Mouse (Mus musculus) mesoderm, embryonic 11.5 days (tissue): ENCODE results near the gene Ano9.

Experiments
- DNase-seq: peaks from one replicate; pipeline ENCODE4 v3.0.0-alpha.2; 2012; ENCODE audit warnings: low read depth, low spot score

The Ano9 gene

DNA sequence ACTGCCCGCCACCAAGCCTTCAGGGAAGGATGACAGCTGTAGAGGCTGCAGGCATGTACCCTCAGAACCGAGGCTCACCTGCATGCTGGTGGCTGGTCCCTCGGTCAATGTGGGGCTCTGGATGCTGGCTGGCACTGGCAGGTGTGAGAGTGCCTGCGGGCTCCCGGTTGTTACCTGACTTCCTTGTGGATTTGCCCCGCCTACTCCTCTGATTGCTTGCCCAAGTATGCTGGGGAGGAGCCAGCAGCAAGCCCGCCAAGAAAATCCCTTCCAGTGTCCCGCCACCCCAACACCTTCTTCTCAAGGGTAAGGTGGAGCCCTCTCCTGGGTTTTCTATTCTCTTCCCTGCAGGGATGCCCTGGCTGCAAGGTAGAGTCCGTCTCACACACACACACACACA lies at the start of gene Ano9:
Gene Ano9, minus strand, starts transcription at position 171 of the 400 bp plus-strand sequence.
- DNase-seq, result no peak

DNA sequence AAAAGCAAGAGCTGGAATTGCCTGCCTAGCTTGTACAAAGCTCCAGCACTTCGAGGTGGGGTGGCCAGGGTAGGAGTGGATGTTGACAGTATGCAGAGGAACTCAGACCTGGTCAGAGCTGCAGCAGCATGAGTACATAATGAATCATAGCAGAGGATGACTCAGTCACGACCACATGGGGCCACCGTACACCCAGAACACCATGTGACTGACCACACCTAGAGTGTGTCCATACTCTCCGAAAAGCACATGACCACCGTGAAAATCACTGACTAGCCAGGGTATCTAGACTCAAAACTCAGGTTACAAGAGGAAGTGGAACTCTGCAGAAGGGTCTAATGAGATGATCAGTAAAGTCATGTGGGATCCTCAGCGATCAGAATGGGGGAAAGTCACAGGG lies 47.2 kb upstream of the Ano9 start:
- no peak for DNase-seq

DNA sequence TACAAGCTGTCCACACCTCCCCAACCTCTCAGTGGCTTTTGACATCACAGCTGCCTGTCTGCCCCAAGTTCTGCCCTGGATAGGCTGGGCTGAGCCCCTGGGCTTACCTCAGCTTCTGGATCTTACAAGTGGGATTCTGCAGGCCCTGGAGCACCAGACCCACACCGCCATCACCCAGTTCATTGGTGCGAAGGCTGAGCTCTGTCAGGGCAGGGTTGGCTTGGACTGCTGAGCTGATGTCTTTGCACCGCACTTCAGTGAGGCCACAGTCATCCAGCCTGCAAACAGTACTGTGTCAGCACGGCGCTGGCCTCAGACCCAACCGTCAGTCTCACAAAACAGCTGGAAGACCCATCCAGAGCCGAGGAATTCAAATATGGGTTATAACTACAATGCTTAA lies 46.8 kb upstream of the Ano9 start:
- no peak for DNase-seq

DNA sequence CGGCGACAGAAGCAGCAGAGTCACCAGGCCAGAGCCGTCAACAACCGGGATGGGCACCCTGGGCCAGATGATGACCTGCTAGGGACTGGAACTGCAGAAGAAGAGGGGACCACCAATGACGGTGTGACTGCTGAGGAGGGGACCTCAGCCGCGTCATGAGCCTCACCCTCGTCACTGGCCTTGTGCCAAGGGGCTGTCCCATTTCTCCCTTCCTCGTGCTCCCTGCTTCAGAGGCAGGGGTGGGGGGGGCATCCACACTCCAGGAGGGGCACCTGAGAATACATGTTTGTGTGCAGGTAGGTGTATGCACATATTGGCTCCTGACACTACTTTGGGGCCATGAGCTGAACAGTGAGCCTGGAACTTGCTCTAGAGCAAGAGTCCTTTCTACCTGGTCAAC lies 37.8 kb upstream of the Ano9 start:
- no peak for DNase-seq

DNA sequence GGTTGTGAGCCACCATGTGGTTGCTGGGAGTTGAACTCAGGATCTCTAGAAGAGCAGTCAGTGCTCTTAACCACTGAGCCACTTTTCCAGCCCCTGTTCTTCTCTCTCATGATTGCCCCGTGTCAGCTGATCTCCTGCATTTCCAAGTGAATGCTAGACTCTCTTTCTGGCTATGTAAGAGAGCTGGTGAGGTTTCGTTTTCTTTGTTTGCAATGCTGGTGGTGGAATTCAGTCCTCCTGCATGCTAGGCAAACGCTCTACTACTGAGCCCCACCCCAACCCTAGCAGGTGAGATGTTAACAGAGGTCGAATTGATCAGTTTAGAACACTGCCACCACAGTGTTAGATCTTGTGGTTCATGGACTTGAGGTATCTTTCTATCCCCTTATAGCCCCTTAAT lies 31.0 kb upstream of the Ano9 start:
- DNase-seq, result no peak

DNA sequence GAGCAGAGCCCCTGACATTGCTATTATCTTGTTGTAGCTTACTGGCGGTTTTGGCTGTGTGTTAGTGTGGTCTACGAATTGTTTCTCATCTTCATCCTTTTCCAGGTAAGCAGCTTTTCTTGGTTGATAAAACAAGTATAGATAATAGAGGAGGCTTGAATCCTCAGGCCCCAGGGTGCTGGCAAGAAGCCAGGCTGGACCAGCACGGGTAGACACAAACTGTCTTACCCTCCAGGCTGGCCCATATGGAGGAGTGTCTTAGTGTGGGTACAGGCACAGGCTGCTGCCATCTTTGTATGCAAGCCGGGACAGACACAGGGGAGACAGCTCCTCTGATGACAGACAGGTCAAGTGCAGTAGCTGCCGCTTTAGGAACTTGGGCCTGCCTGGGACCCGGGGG lies 29.4 kb upstream of the Ano9 start:
- no peak for DNase-seq

DNA sequence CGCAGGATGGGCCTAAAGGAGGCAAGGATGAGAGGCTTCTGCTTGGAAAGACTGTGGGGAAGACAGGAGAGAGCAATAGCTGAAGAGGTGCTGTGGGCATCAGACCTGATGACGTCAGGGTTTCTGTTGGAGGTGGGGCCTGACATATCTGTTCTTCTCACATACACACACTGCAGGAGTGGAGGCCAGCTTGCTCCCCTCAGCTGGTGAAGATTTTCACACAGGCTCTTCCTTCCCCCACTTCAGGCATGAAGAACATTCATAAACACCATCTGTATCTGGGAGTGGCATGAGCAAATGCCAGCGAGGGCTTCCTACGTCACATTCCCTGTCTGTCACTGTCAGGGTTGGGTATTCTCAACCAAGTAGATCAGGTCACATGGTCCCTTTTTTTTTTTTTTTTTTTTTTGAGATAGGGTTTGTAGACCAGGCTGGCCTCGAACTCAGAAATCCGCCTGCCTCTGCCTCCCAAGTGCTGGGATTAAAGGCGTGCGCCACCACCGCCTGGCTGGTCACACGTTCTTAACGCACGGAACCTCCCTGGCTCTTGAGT lies 28.5 kb upstream of the Ano9 start:
- no peak for DNase-seq

GRCm38 (mm10) chr7:141145403-141145802 lies 27.8 kb upstream of the Ano9 start:
- DNase-seq, result no peak

DNA sequence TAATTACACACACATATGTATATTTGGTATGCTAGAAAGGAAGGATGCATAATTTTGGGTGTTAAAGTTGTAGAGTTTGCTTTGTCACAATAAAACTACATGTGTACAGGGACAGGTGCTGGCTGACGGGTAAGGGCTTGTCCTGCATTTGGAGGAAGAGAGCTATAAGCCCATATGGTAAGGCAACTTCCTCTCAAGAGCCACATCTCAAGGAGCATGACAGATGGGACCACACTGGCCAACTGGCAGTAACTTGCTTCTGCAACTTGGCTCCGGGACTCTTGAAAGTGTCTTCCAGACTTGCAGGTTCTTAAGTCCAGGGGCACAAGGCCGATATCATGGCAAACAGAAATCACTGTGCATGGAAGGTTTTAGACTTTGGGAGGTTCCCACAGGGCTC lies 27.0 kb upstream of the Ano9 start:
- no peak for DNase-seq

DNA sequence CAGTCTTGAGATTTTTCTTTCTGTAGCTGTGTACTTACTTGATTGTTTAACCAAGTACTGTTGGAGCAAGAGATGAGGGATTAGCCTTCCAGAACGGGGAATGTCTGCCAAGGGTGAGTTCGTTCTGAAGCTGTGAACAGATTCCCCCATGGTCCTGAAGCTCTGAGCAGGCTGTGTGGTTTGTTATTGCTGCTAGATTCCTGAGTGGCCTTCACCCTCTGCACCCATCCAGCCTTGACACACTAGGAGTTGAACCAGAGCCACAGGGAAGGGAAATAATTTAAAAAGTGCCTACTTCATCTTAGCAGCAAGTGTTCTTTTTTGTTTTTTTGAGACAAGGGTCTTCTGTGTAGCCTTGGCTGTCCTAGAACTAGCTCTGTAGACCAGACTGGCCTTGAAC lies 26.3 kb upstream of the Ano9 start:
- DNase-seq, result no peak

DNA sequence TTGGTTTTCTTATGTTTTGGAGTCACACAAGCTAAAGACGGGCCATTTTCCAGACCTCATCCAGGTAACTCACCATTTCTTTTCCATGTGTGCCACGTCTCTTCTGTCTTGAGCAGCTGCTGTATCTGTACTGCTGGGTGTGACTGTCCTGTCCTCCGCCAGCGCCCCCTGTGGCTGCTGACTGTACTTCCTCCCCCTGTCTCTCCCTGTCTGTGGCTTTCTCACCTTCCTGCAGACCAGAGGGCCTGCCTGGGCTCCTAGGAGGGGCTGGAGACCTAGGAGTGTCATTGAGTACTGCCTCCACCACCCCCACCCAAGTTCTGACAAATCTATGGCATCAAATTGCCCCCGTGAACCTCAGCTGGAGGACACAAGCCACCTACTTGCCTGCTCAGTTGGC lies 25.5 kb upstream of the Ano9 start:
- DNase-seq, result peak; percentile 39

DNA sequence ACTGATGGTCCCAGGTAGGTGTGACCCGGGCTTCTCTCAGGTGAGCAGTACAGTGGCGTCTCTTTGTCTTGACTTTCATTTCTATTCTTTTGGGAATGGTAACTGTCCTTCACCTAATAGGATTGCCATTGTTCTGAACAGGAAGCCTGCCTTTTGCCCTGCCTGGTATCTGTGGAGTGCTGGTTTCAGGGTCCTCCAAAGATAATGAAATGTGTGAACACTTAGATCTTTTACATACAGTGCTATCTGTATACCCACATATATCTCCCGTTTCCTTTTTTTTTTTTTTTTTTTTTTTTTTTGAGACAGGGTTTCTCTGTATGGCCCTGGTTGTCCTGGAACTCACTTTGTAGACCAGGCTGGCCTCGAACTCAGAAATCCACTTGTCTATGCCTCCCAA lies 23.7 kb upstream of the Ano9 start:
- no peak for DNase-seq

GRCm38 (mm10) chr7:141131904-141132755 lies 14.5 kb upstream of the Ano9 start:
- DNase-seq, result no peak

DNA sequence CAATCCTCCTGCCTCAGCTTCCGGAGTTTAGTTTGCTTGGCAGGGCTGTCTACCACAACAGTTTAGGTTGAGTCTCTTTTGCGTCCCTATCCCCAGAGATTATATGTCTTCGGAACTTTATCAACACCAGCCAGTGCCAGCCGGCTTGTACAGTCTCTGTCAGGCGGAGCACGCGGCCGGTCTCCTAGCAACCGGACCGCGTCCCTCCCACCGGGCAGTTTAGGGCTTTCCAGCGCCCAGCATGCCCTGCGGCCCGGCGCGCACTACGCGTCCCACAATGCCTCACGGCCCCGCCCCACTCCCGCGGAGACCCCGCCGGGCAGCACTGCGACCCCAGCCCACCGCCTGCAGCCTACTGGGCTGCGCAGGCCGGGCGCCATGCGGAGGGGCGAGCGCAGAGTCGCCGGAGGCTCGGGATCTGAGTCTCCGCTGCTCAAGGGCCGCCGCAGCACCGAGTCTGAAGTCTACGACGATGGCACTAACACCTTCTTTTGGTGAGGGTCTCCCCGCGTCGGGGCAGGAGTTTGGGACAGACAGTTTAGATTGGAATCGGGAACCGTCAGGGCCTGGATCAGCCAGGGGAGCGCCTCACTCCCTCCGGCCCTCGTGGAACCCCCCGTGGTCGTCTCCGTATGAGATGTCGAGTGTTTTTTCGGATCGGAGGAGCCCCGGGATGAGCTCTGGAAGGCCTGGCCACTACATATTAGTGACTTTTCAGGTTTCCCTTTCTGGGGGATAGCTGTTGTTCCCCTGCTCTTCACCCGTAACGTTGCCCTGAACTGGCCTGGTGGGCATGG lies 13.6 kb upstream of the Ano9 start:
- peak; percentile 96 for DNase-seq

DNA sequence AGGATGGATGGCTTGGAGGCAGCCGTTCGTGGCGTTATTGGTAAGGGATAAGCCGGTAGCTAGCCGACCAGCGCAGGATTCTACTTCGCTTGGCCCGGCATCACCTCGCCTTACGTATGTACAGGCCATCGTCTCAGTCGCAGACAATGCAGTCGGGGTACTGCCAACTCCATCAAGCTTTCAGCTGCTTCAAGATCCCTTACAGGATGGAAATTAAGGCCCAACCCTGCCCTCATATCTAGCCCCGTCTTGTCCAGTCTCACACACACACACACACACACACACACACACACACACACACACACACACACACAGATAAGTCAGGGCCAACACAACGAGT lies 5.9 kb upstream of the Ano9 start:
- DNase-seq, result no peak

DNA sequence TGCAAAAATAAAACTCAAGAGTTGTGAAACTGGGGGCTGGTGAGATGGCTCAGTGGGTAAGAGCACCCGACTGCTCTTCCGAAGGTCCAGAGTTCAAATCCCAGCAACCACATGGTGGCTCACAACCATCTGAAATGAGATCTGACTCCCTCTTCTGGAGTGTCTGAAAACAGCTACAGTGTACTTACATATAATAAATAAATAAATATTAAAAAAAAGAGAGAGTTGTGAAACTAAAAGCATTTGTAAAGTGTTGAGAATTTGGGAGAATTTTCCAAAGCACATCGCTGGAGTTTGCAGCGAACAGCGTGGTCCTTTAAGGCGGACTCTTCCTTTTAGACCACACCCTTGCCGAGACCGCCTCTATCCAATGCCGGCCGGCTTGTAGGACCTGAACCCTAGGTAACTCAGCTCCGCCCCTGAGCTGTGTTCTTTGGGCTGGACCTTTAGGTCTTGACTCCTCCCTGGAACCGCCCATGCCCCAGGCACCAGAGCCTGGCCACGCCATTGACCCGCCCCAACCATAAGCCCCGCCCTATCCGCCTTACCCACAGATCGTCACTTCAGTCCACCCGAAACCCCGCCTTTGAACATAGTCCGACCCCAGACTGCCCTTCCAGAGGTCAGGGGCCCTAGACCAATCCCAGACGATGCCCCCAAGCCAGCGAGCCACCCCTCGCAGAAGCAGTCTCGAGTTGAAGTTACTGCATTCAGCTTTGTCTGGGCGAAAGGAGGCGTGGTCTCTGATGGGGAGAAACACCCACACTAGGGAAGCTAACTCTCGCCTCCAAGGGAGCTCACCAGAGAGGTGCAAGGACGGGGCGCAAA lies 5.3 kb upstream of the Ano9 start:
- peak; percentile 97 for DNase-seq

GRCm38 (mm10) chr7:141122245-141122644 lies 4.6 kb upstream of the Ano9 start, which contains the start of gene Ptdss2:
TSS of gene Ptdss2 (plus strand) at chr7:141122382.
- DNase-seq, result peak; percentile 23

- no peak for DNase-seq
Observed at GRCm38 (mm10) chr7:141121051-141121531, 3.5 kb upstream of the Ano9 start.

DNA sequence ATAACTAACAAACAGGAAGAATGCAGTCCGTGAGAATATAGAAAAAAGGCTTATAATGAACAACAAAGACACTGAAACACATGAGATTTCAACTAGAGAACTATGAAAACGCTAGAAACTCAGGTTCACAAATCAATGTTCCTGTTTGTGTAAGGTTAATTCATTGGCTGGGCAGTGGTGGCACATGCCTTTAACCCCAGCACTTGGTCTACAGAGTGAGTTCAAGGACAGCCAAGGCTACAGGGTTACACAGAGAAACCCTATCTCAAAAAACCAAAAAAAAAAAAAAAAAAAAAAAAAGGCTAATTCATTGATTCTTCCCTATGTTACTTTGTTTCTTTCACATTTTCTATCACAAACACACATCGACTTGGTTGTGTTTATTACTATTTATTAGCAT lies 3.0 kb upstream of the Ano9 start:
- DNase-seq, result no peak

DNA sequence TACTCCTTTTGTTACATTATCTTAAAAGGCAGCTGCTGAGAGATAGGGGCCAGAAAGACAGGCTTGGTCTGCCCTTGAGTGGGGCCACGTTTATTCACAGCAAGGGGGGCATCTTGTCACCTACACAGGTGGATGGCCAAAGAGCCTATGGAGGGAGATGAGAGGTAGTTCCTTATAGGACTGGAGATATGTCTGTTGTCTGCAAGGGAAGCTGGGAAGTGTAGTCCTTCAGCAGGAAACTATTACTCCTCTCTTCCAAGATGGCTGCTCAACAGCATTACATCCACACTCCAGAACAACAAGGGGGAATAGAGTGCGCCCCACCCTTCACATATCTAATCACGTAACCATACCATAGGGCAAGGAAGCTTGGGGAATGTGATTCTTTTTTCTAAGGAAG lies 1.9 kb upstream of the Ano9 start:
- no peak for DNase-seq

DNA sequence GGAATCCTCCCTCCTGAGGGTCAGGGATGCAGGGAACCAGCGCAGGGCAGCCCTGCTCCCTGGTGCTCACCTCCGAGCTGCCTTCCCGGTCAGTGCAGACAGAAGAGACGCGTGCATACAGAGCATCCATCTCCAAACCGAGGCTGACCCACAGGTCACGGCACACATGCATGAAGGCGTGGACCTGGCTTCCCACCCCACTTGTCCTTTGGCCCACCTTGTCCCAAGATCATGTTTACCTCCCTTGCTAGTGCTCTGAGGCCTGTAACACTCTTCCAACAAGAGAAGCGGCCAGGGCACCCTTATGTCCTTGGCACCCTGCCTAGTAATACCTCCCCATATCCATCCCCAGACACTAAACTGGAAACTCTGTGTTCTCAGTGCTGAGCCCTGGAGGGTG lies 1.7 kb downstream of the Ano9 start:
- no peak for DNase-seq

DNA sequence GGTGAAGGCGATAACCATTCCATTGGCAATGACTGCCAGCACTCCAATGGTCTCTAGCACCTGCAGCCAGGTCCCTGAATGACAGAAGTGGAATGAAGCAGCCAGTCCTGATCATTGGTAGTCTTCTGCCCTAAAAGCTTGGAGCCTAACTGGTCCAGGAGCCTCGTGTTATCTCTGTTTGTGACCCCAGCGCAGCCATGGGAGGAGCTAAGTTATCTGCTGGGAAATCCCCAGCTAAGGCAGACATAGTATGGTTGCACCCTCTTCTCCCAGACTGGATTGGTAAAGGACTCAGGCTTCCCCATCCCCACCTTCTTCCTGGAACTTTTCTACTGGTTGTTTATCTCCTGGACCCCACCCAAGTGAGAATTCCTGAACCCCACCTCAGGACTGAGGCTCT lies 14.4 kb downstream of the Ano9 start:
- DNase-seq, result no peak
